Mouse (Mus musculus): ENCODE measurements around the gene Trim30b.

DNA sequence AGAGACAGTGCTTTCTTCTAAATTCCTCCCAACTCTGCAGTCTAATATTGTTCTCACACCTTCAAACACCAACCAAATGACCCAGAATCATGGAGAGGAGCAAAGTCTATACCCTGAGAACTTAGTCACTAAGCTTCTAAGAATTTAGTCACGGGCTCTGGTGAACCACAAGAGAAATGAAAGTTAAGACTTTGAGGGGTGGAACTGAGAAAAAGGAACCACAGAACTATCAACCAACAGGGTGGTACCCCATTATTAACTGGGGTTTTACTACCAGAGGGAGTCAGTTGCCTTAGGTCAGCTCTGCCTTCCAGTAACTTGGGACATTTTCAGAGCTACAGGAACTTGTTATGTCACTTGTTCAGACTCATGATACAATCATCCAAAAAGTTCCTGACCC lies 31.0 kb upstream of the Trim30b start, which contains the start of gene Trim30c:
- TF ChIP-seq POLR2A (IDR thresholded peaks at IDR 0.05; ENCODE audit: low read depth, low read length) (no peak), CTCF (IDR thresholded peaks at IDR 0.05; ENCODE audit: extremely low read depth, insufficient read length, insufficient replicate concordance, low read depth, low read length) (no peak)

Measured in small intestine, adult 2 months (tissue).